Mouse (Mus musculus) G1E (cell line): ENCODE data around the gene Klc1. TPM values are rescaled to one million over a fixed set of nuclear protein-coding genes. Genes with fewer than 3 reads are reported as not detected.
A peak's percentile ranks its signal among the peaks of the same experiment; 100 is the strongest.

Source experiments
- ATAC-seq: 2 replicates; pipeline ENCODE4 v1.8.0; 2016; ENCODE audit warnings: mild to moderate bottlenecking; ENCODE audit not compliant: insufficient number of reproducible peaks, poor library complexity, low FRiP score, severe bottlenecking; ENCODE audit errors: extremely low read depth
- DNase-seq: peaks from one replicate; pipeline ENCODE4 v3.0.0; 2012; ENCODE audit warnings: low spot score
- H3K27me3 ChIP-seq: 2 replicates; pipeline ENCODE4 v1.6.1; 2012; ENCODE audit warnings: mild to moderate bottlenecking, low read length, inconsistent platforms; ENCODE audit not compliant: insufficient read depth
- H3K36me3 ChIP-seq: replicated peaks from 2 replicates; pipeline ENCODE3; 2012; ENCODE audit warnings: mild to moderate bottlenecking, inconsistent platforms
- H3K4me1 ChIP-seq: 2 replicates; pipeline ENCODE4 v1.6.1; 2012; ENCODE audit warnings: low read depth, low read length, inconsistent platforms, mixed read lengths; ENCODE audit not compliant: insufficient read depth
- H3K4me3 ChIP-seq: 2 replicates; pipeline ENCODE4 v1.5.1; 2012; ENCODE audit warnings: low read depth, mild to moderate bottlenecking, inconsistent platforms, low read length, moderate library complexity, mixed read lengths
- H3K9me3 ChIP-seq: replicated peaks from 2 replicates; pipeline ENCODE4 v1.6.1; 2012; ENCODE audit warnings: inconsistent platforms
- CTCF ChIP-seq: IDR thresholded peaks from 2 replicates; pipeline ENCODE4 v1.5.1; 2012; ENCODE audit warnings: low read depth, low read length, inconsistent platforms, mixed read lengths
- GATA1 ChIP-seq: IDR thresholded peaks from 2 replicates; pipeline ENCODE4 v1.6.1; 2012; ENCODE audit warnings: borderline replicate concordance, low read length, inconsistent platforms, mixed read lengths
- GATA2 ChIP-seq: IDR thresholded peaks from 2 replicates; pipeline ENCODE4 v1.6.1; 2012; ENCODE audit warnings: low read depth, low read length, inconsistent platforms, borderline replicate concordance
- POLR2AphosphoS5 ChIP-seq: IDR thresholded peaks from 2 replicates; pipeline ENCODE4 v1.6.1; 2012; ENCODE audit warnings: low read depth, low read length, inconsistent platforms; ENCODE audit not compliant: insufficient replicate concordance
- TAL1 ChIP-seq: conservative IDR thresholded peaks from 2 replicates; pipeline ENCODE4 v1.6.1; 2012; ENCODE audit warnings: low read depth, low read length, inconsistent platforms, mixed read lengths
- polyA plus RNA-seq: library from polyadenylated mRNA; stranded (reverse); fragments of >175 nt; gene quantifications from 2 replicates; pipeline ENCODE4 v1.2.3, GENCODE M21; 2012
- total RNA-seq, 2 experiments: library from RNA; stranded (forward) in 1 of 2; stranded (reverse) in 1 of 2; fragments of 200-1000 nt in 1 of 2; fragments of >200 nt in 1 of 2; fragmentation: Nextera tagmentation in 1 of 2; gene quantifications; 2 replicates each; pipeline ENCODE4 v1.2.3; 2014 to 2017

Klc1 gene
- total and polyA plus RNA-seq, 3 experiments = 57.2 to 68.2 (median 65.0) TPM

DNA sequence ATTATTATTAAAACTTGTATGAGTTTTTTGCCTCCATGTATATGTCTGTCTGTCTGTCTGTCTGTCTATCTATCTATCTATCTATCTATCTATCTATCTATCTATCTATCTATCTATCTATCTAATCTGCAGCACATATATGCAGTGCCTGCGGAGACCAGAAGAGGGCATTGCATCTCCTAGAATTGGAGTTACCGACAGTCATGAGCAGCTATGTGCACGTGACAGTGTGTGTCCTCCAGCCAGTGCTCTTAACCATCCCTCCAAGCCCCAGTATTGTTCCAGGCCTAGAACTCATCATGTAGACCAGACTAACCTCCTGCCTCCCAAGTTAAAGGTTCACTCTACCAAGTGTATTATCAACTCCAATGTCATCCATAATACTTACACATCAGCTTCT lies 19.9 kb upstream of the Klc1 start:
- no peak for TF ChIP-seq TAL1
- no peak for TF ChIP-seq CTCF
- TF ChIP-seq GATA1 = no peak
- TF ChIP-seq POLR2AphosphoS5 = no peak
- no peak for TF ChIP-seq GATA2
- H3K4me1 ChIP-seq = peaks cover 7% of the 10 kb centered on the region
- peaks cover 65% of the 10 kb centered on the region for H3K36me3 ChIP-seq
- no peak for DNase-seq
- no peak; the same call in 1 of the 2 replicates for ATAC-seq
- H3K27me3 ChIP-seq = no peaks in the 10 kb centered on the region
- no peaks in the 10 kb centered on the region for H3K9me3 ChIP-seq
- no peak overlapping the region for H3K4me3 ChIP-seq

DNA sequence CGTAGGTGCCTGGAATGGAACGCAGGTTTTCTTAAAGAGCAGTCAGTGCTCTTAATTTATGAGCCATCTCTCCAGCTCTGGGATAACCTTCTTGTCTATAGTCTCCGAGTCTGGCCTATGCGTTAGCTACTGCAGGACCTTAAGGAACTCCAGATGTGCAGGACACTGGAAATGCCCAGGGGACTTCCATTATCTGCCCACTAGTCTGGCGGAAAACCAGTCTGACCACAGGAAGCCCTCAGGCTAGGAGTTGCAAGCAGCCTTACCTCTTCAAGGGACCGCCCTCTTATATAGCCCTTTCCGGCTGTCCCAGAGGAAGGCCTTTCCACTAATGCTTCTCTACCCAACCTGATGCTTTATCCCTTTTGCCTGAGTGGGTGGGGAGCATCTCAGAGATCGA lies 17.3 kb upstream of the Klc1 start:
- no peak for ATAC-seq
- DNase-seq = no peak

GRCm38 (mm10) chr12:111743419-111743818 lies 15.2 kb upstream of the Klc1 start:
- H3K27me3 ChIP-seq = no peaks in the 10 kb centered on the region
- H3K36me3 ChIP-seq = peaks cover 42% of the 10 kb centered on the region
- H3K4me1 ChIP-seq = peaks cover 34% of the 10 kb centered on the region
- H3K4me3 ChIP-seq = no peak overlapping the region
- no peaks in the 10 kb centered on the region for H3K9me3 ChIP-seq
- no peak for ATAC-seq
- TF ChIP-seq GATA2 (no peak), CTCF (no peak), POLR2AphosphoS5 (no peak), GATA1 (no peak), TAL1 (no peak)
- no peak for DNase-seq

More for the DNA sequence above, 17.3 kb upstream of the Klc1 start:
- Histone ChIP-seq H3K4me3 (no peak overlapping the region), H3K4me1 (peaks cover 30% of the 10 kb centered on the region), H3K27me3 (no peaks in the 10 kb centered on the region), H3K9me3 (no peaks in the 10 kb centered on the region), H3K36me3 (peaks cover 51% of the 10 kb centered on the region)
- no peak for TF ChIP-seq TAL1
- TF ChIP-seq GATA1 = no peak
- TF ChIP-seq POLR2AphosphoS5 = no peak
- no peak for TF ChIP-seq CTCF
- TF ChIP-seq GATA2 = no peak

DNA sequence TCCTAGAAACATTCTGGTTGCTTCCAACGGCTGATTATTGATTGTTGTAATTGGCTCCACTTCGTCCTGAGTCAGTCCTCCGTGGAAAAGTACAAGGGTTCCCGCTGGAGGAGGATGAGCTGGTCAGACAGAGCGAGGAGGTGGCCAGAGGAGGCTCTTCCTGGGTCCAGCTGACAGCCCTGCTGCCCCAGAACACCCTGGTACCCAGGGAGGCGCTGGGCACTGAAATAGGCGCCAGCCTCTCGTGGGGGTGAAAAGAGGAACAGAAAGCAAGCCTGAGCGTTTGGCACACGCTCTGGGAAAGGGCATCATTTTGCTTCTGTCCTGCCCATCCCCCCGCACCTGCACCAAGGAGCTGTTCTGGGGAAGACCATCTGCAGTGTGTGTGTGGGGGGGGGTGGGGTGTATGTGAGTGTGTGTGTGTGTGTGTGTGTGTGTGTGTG lies 14.6 kb upstream of the Klc1 start:
- ATAC-seq (no peak), DNase-seq (no peak)
- Histone ChIP-seq H3K36me3 (peaks cover 39% of the 10 kb centered on the region), H3K27me3 (no peaks in the 10 kb centered on the region), H3K9me3 (no peaks in the 10 kb centered on the region), H3K4me3 (no peak overlapping the region), H3K4me1 (peaks cover 34% of the 10 kb centered on the region)
- no peak for TF ChIP-seq POLR2AphosphoS5
- no peak for TF ChIP-seq CTCF
- no peak for TF ChIP-seq TAL1

GRCm38 (mm10) chr12:111745274-111745673 lies 13.4 kb upstream of the Klc1 start:
- no peak for DNase-seq
- Histone ChIP-seq H3K4me3 (no peak overlapping the region), H3K27me3 (no peaks in the 10 kb centered on the region), H3K4me1 (peaks cover 34% of the 10 kb centered on the region), H3K36me3 (peaks cover 28% of the 10 kb centered on the region), H3K9me3 (no peaks in the 10 kb centered on the region)
- ATAC-seq = no peak
- TF ChIP-seq GATA1 (no peak), CTCF (no peak), TAL1 (no peak), GATA2 (no peak), POLR2AphosphoS5 (no peak)

DNA sequence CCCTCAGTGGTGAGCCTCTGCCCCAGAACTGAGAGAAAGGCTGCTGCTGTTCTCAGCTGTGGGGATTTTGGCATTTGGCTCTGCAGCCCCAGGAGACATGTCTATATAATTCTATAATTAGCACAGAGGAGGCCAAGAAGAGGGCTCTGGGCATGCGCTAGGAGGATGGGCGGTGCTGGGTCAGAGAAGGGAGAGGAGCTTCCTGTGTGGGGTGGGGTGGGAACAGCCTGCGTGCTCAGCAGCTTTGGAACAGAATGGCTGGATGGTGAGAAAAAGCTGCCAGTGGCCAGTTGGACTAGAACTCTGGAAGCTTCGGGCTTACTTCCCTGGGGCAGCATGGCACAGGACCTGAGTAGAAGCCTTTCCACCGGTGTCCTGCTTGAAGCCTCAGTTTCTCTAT lies 12.6 kb upstream of the Klc1 start:
- TF ChIP-seq POLR2AphosphoS5 (no peak), GATA1 (no peak), TAL1 (no peak), CTCF (no peak), GATA2 (no peak)
- no peaks in the 10 kb centered on the region for H3K9me3 ChIP-seq
- peak overlapping the region; percentile 29; the same call in 1 of the 2 replicates for H3K4me3 ChIP-seq
- H3K27me3 ChIP-seq = no peaks in the 10 kb centered on the region
- H3K4me1 ChIP-seq = peaks cover 34% of the 10 kb centered on the region
- H3K36me3 ChIP-seq = peaks cover 26% of the 10 kb centered on the region
- DNase-seq (peak; percentile 83), ATAC-seq (peak; percentile 93)

DNA sequence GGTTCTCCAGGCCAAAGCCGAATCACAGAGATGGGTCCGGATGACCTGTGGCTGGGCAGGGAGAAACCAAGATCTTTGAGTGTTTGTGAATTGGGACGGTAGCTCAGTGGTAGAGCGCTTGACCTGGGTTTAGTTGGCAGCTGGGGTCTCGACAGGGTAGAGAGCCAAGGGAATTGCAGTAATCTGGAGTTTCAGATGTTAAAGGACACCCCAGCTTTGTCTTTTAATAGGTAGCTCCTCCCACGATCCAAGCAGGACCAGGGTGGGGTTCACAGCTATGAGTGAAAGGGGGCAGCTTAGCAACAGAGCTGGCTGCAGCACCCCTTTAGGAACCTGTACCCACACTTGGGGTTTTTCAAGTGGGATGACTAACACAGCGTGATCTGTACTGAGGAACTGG lies 11.2 kb upstream of the Klc1 start:
- H3K4me1 ChIP-seq = peaks cover 34% of the 10 kb centered on the region
- no peak overlapping the region for H3K4me3 ChIP-seq
- no peak for ATAC-seq

More for the DNA sequence above, 11.2 kb upstream of the Klc1 start:
- peaks cover 21% of the 10 kb centered on the region for H3K36me3 ChIP-seq
- no peak for TF ChIP-seq GATA1
- TF ChIP-seq TAL1 = no peak
- no peak for TF ChIP-seq GATA2
- TF ChIP-seq POLR2AphosphoS5 = no peak
- no peak for TF ChIP-seq CTCF
- no peaks in the 10 kb centered on the region for H3K9me3 ChIP-seq
- no peak for DNase-seq
- H3K27me3 ChIP-seq = no peaks in the 10 kb centered on the region
